Mouse (Mus musculus) embryo, embryonic 10.5 days (tissue): Measurements from ENCODE around the gene Dnaaf5.

Experiments used
- DNase-seq: peaks from one replicate; pipeline ENCODE4 v3.0.0-alpha.2; 2015; ENCODE audit warnings: low spot score

Dnaaf5 gene

GRCm38 (mm10) chr5:139149681-139150602 lies at the start of gene Dnaaf5, which contains the start of gene Prkar1b:
TSS of gene Dnaaf5 (plus strand) at chr5:139150223.
TSS of gene Prkar1b (minus strand) at chr5:139150001.
- DNase-seq: peak; percentile 99

- DNase-seq: no peak
Observed at GRCm38 (mm10) chr5:139101783-139102182, 48.2 kb upstream of the Dnaaf5 start.

- DNase-seq: no peak
Observed at GRCm38 (mm10) chr5:139107815-139108214, 42.2 kb upstream of the Dnaaf5 start.

- no peak for DNase-seq
Observed at GRCm38 (mm10) chr5:139110140-139110855, 39.7 kb upstream of the Dnaaf5 start.

GRCm38 (mm10) chr5:139111991-139112390 lies 38.0 kb upstream of the Dnaaf5 start:
- DNase-seq: no peak

GRCm38 (mm10) chr5:139112418-139112817 lies 37.6 kb upstream of the Dnaaf5 start:
- DNase-seq: no peak

- DNase-seq: no peak
Observed at GRCm38 (mm10) chr5:139114876-139115275, 35.1 kb upstream of the Dnaaf5 start.

GRCm38 (mm10) chr5:139115507-139115906 lies 34.5 kb upstream of the Dnaaf5 start:
- no peak for DNase-seq

GRCm38 (mm10) chr5:139118139-139118960 lies 31.7 kb upstream of the Dnaaf5 start:
- no peak for DNase-seq

- no peak for DNase-seq
Observed at GRCm38 (mm10) chr5:139118961-139119276, 31.1 kb upstream of the Dnaaf5 start.

- DNase-seq: no peak
Observed at GRCm38 (mm10) chr5:139125717-139126116, 24.3 kb upstream of the Dnaaf5 start.

- no peak for DNase-seq
Observed at GRCm38 (mm10) chr5:139128476-139129065, 21.5 kb upstream of the Dnaaf5 start.

- peak; percentile 16 for DNase-seq
Observed at GRCm38 (mm10) chr5:139129078-139129477, 20.9 kb upstream of the Dnaaf5 start.

GRCm38 (mm10) chr5:139129572-139130151 lies 20.4 kb upstream of the Dnaaf5 start:
- DNase-seq: peak; percentile 15

- DNase-seq: no peak
Observed at GRCm38 (mm10) chr5:139130351-139130750, 19.7 kb upstream of the Dnaaf5 start.

- DNase-seq: no peak
Observed at GRCm38 (mm10) chr5:139134501-139134900, 15.5 kb upstream of the Dnaaf5 start.

- DNase-seq: no peak
Observed at GRCm38 (mm10) chr5:139136341-139136740, 13.7 kb upstream of the Dnaaf5 start.

GRCm38 (mm10) chr5:139137176-139137575 lies 12.8 kb upstream of the Dnaaf5 start:
- DNase-seq: no peak

GRCm38 (mm10) chr5:139138261-139138925 lies 11.6 kb upstream of the Dnaaf5 start:
- no peak for DNase-seq

- DNase-seq: no peak
Observed at GRCm38 (mm10) chr5:139138926-139139472, 11.0 kb upstream of the Dnaaf5 start.

GRCm38 (mm10) chr5:139140589-139140988 lies 9.4 kb upstream of the Dnaaf5 start:
- DNase-seq: no peak
